Mouse (Mus musculus) urinary bladder, postnatal 4 days (tissue): ENCODE results near the gene Gtpbp2.
A peak's percentile ranks its signal among the peaks of the same experiment; 100 is the strongest.

Source experiments
- DNase-seq, 2 experiments: peaks; one replicate each; pipeline ENCODE4 v3.0.0; 2021 to 2022; ENCODE audit warnings: low spot score in 2 of 2

Gene Gtpbp2

GRCm38 (mm10) chr17:46160686-46161085 is at the start of gene Gtpbp2:
Gene Gtpbp2 (plus strand): TSS chr17:46161032.
- DNase-seq = peak; percentile 92

DNA sequence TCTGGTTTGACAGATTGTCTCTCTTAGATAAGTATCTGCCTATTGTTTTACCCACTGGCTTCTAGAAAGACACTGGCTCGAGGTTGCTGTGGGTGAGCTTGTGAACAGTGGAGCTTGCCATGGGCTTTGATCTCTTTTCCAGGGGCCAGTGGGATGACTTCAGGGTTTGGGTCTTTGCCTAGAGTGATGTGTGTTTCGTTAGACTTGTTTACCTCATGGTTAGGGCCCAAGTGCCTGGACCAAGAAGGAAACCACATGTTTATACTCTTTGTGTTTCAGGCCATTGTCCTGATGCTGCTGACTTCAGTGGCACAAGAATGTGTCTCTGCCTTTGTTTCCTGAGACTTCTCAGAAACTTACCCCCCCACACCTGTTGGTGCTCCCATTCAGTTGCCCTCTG is 45.3 kb upstream of the Gtpbp2 start:
- no peak for DNase-seq

- no peak for DNase-seq
These were observed 44.7 kb upstream of the Gtpbp2 start for GRCm38 (mm10) chr17:46116138-46116537.

- DNase-seq = no peak
These were observed 44.0 kb upstream of the Gtpbp2 start for GRCm38 (mm10) chr17:46116881-46117280.

DNA sequence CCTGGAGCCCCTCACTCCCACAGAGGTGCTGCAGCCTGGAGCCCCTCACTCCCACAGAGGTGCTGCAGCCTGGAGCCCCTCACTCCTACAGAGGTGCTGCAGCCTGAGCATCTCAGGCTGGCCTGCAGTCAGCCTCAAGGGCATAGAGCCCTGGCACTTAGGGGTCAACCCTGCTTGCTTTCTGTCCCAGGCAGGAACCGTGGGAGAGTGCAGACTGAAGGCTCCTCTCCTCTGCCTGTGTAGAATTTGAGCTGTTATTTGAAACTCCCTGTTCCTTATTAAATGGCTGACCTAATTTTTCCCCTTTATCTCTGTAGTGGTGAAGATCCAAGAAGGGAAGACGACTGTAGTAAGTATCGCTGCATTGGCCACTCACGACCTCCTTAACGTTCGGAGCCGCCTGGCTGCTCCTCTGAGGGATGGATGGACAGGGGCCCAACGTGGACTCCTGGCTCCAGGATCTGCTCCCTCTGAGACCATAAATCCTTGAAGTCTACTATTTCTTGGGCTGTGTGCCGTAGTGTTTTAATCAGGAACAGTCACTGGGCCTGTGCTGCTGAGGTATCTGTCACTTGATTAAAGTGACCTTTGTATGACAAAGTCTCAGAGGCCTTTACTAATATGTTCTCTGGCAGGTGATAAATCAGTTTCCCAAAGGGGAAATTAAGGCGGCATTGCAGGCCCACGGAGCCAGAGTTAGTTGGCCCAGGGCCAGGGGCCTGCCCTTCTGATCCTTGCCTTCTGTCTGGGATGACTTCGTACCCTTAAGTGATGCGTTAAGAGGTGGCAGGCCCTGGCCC is 43.0 kb upstream of the Gtpbp2 start:
- DNase-seq = no peak

DNA sequence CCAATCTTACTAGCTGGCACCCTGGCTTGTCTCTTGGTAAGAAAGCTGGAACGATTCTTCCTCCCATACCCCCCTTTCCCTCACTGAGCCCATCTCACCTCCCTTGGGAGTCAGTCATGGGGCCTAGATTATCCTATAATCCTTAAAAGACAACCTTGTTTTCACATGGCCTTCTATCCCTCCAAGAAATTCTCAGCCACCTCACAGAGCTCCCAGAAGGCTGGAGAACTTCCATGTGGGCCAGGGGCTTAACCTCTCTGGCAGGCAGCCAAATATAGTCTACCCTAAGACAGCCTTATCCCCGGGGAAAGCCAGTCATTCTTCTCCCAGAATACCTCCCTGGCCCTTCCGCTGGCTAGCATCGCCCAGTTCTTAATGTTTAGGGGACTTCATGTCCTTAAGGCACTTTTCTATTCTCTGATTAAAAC is 42.4 kb upstream of the Gtpbp2 start:
- no peak for DNase-seq

- no peak for DNase-seq
These were observed 41.2 kb upstream of the Gtpbp2 start for GRCm38 (mm10) chr17:46119641-46120040.

DNA sequence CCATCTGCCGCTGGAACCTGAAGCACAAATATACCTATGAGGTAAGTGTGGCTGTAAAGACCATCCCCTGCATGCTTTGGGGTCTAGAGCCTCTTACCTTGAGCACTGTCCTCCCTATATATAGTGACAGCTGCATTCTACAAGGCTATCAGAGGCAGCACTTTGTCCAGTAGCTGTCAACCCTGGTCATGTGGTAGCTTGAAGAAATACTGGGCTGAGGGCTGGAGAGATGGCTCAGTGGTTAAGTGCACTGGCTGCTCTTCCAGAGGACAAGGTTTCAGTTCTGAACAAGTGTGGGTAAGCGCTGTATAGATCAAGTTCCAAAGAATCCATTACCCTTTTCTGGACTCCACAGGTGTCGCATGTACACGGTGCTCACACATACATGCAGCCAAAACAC is 38.0 kb upstream of the Gtpbp2 start:
- no peak for DNase-seq

DNA sequence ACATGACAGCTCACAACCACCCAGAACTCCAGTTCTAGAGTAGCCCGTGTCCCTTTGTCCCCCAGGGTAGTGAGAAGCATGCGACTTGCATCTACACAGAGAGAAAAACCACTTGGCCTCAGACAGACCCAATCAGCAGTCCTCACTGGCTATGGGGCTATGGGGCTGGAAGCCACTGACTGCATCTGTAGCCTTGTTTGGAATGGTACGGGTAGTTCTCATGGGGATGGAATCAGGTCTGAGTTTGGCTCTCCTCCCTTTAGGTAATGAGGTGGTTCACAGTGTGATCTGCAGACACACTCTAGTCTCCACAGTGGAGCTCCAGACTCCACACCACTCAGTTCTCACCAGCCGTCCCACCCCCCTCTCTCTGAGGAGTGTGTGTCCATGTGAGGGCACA is 37.5 kb upstream of the Gtpbp2 start:
- DNase-seq = no peak

GRCm38 (mm10) chr17:46123953-46124700 is 36.7 kb upstream of the Gtpbp2 start:
- DNase-seq = no peak

GRCm38 (mm10) chr17:46126608-46127007 is 34.2 kb upstream of the Gtpbp2 start:
- no peak for DNase-seq

DNA sequence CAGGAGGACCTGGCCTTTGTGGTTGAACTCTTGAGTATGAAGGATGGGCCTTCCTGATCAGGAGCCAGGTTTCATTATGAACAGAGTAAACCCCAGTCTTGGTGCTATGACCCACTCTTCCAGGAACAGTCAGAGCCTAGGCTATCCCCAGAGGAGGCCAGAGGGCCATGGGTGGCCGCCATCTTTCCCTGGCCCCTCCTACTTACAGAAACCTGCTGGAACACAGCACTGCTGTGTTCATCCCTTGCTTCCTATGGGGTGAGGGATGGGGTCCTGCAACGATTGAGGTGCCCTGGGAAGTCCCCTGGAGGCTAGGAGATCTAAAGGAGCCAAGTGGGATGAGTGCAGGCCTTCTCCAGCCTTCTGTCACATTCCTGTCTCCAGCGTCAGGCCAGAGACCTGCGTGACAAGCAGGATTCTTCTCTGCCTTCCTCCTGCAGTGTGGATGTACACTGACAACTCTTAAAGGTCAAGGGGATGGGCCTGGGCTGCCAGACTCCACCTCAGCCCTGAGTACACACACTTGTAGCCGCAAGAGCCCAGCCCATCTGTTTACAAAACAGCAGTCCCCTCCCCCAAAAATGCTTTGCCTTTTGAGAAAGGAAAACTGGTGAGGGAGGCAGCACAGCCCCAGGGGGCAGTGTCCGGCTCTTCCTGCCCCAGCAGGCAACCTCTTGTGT is 32.9 kb upstream of the Gtpbp2 start:
- DNase-seq = no peak

GRCm38 (mm10) chr17:46129741-46130498 is 30.9 kb upstream of the Gtpbp2 start:
- peak; percentile 66 to 74 for DNase-seq

- peak; percentile 51 to 86 for DNase-seq
These were observed 28.6 kb upstream of the Gtpbp2 start for GRCm38 (mm10) chr17:46132058-46132718.

- DNase-seq = no peak
These were observed 28.0 kb upstream of the Gtpbp2 start for GRCm38 (mm10) chr17:46132862-46133261.

DNA sequence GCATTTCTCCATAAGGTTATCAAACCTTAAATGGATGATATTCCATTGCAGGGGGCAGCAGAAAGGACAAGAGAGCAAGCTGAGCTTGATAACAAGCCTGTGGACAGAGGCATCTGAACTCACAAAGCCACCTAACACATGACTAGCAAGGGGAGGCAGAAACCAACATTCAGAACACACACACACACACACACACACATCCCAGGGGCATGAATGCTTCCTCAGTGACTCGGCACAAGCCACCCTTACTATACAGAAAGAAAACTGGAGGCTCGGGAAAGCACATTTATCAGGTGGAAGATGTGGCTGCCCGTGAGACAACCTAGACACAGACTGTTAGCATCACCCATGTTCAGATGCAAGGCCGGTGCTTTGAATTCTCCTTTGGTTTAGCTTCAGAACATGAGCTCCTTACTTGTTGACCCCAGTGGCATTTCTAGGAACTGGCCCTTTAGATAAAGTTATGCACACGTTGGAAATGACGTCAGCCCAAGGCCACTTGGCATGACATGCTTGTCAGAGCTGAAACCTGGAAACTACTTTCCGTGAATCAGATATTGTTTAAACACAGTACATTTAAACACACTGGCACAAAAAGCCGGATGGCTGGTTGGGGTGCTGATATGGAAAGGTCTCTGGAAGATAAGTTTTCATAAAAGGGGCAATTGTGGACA is 22.1 kb upstream of the Gtpbp2 start:
- DNase-seq = no peak

- no peak for DNase-seq
These were observed 21.0 kb upstream of the Gtpbp2 start for GRCm38 (mm10) chr17:46139872-46140271.

DNA sequence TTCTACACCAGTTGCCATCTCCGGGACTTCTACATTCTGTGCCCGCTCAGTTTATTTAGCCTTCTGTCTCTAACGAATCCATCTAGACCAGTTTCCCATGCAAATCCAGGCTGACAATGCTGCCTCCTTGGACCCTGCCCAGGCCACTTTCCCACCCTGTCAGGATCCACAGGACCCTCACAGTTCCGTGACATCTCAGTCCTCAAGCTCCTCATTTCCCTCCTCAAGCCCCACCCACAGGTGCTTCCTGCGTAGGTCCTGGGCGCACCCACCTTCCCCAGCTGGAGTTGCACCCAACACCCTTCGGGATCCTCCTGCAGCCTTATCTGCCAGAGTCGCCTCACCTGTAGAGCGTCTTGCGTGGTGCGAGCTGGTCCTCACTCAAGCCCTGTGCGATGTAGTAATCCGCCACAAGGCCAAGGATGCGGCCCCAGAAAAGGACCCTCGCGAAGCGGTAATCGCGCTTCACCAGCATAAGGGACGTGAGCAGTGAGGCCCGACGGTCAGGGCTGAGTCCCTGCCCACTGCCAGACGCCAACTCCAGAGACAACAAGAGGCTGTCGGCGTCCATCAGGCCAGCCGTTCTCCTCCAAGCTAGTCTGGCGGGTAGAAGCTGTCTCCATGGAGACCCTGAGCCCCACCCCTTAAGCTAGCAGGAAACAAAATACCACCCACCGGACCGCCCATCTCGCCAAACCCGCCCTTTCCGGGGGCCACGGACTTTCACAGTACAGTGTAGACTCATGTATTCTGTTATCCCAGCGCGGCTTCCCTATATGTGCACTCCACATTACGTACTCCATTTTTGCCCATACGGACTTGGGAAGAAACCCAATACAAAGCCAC is 17.0 kb upstream of the Gtpbp2 start, which contains the start of gene Rsph9:
Gene Rsph9, minus strand, starts transcription at position 639 of the 846 bp plus-strand sequence.
- peak; percentile 79 to 86 for DNase-seq
